Mouse (Mus musculus) forebrain, embryonic 14.5 days (tissue): ENCODE measurements around the gene Notch3. TPM values are rescaled to one million over a fixed set of nuclear protein-coding genes. Genes with fewer than 3 reads are reported as not detected.

Source experiments
- ATAC-seq: fragments of 200-750 bp; cut with Nextera tagmentation; 2 replicates; pipeline ENCODE4 v1.8.0; 2017; ENCODE audit warnings: mild to moderate bottlenecking, moderate library complexity
- DNase-seq: peaks from one replicate; pipeline ENCODE4 v3.0.0-alpha.2; 2015; ENCODE audit warnings: low spot score
- H3K27ac ChIP-seq: fragments of 300-500 bp; sonication (generic); 2 replicates; pipeline ENCODE4 v1.5.1; 2014; ENCODE audit warnings: low read depth, mild to moderate bottlenecking, control low read depth, low read length, moderate library complexity
- H3K27me3 ChIP-seq: fragments of 300-500 bp; sonication (generic); replicated peaks from 2 replicates; pipeline ENCODE4 v1.6.1; 2014; ENCODE audit warnings: low read length, control low read depth, mixed read lengths; ENCODE audit not compliant: control insufficient read depth, insufficient read depth
- H3K36me3 ChIP-seq: fragments of 300-500 bp; sonication (generic); 2 replicates; pipeline ENCODE4 v1.6.1; 2014; ENCODE audit warnings: low read length, control low read depth; ENCODE audit not compliant: control insufficient read depth, insufficient read depth
- H3K4me1 ChIP-seq: fragments of 300-500 bp; sonication (generic); 2 replicates; pipeline ENCODE4 v1.6.1; 2014; ENCODE audit warnings: antibody characterized with exemption, low read length, control low read depth; ENCODE audit not compliant: control insufficient read depth, insufficient read depth
- H3K4me2 ChIP-seq: fragments of 300-500 bp; sonication (generic); 2 replicates; pipeline ENCODE4 v1.6.1; 2014; ENCODE audit warnings: mild to moderate bottlenecking, control low read depth, low read length
- H3K4me3 ChIP-seq: fragments of 300-500 bp; sonication (generic); 2 replicates; pipeline ENCODE4 v1.5.1; 2014; ENCODE audit warnings: low read depth, low read length, control low read depth
- H3K9ac ChIP-seq: fragments of 300-500 bp; sonication (generic); 2 replicates; pipeline ENCODE4 v1.6.1; 2014; ENCODE audit warnings: mild to moderate bottlenecking, low read length, control low read depth, moderate library complexity
- H3K9me3 ChIP-seq: fragments of 300-500 bp; sonication (generic); replicated peaks from 2 replicates; pipeline ENCODE4 v1.6.1; 2016; ENCODE audit warnings: low read length, control low read depth, mixed read lengths; ENCODE audit not compliant: control insufficient read depth
- WGBS: fragments of 180-500 bp; shearing (Covaris S2); extraction: QIAGEN DNeasy Blood & Tissue Kit; methylation state at CpG from one replicate; pipeline ENCODE4 v1.1.7; 2014; 5-methylcytosine and 5-hydroxymethylcytosine counted together
- polyA plus RNA-seq: library from polyadenylated mRNA; unstranded; fragments of >200 nt; fragmentation: Nextera tagmentation; extraction: Ambion mirVana; gene quantifications from 2 replicates; pipeline ENCODE4 v1.2.1, GENCODE M21; 2014

Notch3 gene
- polyA plus RNA-seq, 1 experiment from 2014 or later, result 6.0 TPM

- H3K36me3 ChIP-seq, result 0 out of 2 replicates have a peak, but pooled peaks cover 5% of the 10 kb centered on the region
- peak; percentile 76 for DNase-seq
- no peaks in the 10 kb centered on the region for H3K9me3 ChIP-seq
- peaks cover 4% of the 10 kb centered on the region for H3K4me1 ChIP-seq
- H3K27me3 ChIP-seq, result no peaks in the 10 kb centered on the region
- 2% methylated on average over 57 of the region's 58 CpGs for WGBS
- H3K27ac ChIP-seq, result no peak overlapping the region
- H3K4me3 ChIP-seq, result peak overlapping the region; percentile 58
- peak overlapping the region; percentile 67 for H3K9ac ChIP-seq
- H3K4me2 ChIP-seq, result peak overlapping the region; percentile 88
- ATAC-seq, result peak; percentile 45
Measured at GRCm38 (mm10) chr17:32162112-32162850, 4.4 kb downstream of the Notch3 start.

GRCm38 (mm10) chr17:32160882-32161281 is 5.8 kb downstream of the Notch3 start:
- 80% methylated on average over 4 of the region's 4 CpGs for WGBS
- peaks cover 4% of the 10 kb centered on the region for H3K4me1 ChIP-seq
- H3K27ac ChIP-seq, result no peak overlapping the region
- peaks cover 12% of the 10 kb centered on the region; the same call in 1 of the 2 replicates for H3K36me3 ChIP-seq
- no peaks in the 10 kb centered on the region for H3K9me3 ChIP-seq
- no peak overlapping the region for H3K4me3 ChIP-seq
- no peak overlapping the region for H3K4me2 ChIP-seq
- ATAC-seq, result no peak
- no peak overlapping the region for H3K9ac ChIP-seq
- H3K27me3 ChIP-seq, result no peaks in the 10 kb centered on the region
- DNase-seq, result no peak

- no peaks in the 10 kb centered on the region; the same call in none of the 2 replicates for H3K4me1 ChIP-seq
- no peaks in the 10 kb centered on the region for H3K9me3 ChIP-seq
- H3K9ac ChIP-seq, result no peak overlapping the region
- ATAC-seq (no peak), DNase-seq (no peak)
- 89% methylated on average over 13 of the region's 13 CpGs for WGBS
- H3K4me3 ChIP-seq, result no peak overlapping the region
- no peak overlapping the region for H3K4me2 ChIP-seq
- no peak overlapping the region for H3K27ac ChIP-seq
- peaks cover 24% of the 10 kb centered on the region for H3K36me3 ChIP-seq
- no peaks in the 10 kb centered on the region for H3K27me3 ChIP-seq
Measured at GRCm38 (mm10) chr17:32158841-32159240, 7.8 kb downstream of the Notch3 start.

GRCm38 (mm10) chr17:32146718-32147117 is 19.9 kb downstream of the Notch3 start:
- no peaks in the 10 kb centered on the region for H3K4me1 ChIP-seq
- H3K4me2 ChIP-seq, result no peak overlapping the region
- WGBS, result 87% methylated on average over 8 of the region's 8 CpGs
- H3K9ac ChIP-seq, result no peak overlapping the region
- H3K36me3 ChIP-seq, result peaks cover 46% of the 10 kb centered on the region
- no peaks in the 10 kb centered on the region for H3K27me3 ChIP-seq
- no peak overlapping the region for H3K27ac ChIP-seq
- DNase-seq, result peak; percentile 33
- H3K9me3 ChIP-seq, result no peaks in the 10 kb centered on the region
- no peak overlapping the region for H3K4me3 ChIP-seq
- ATAC-seq, result peak; percentile 49; the same call in 1 of the 2 replicates

- H3K9ac ChIP-seq, result peak overlapping the region; percentile 45
- ATAC-seq, result peak; percentile 73
Measured at GRCm38 (mm10) chr17:32142907-32143854, 23.5 kb downstream of the Notch3 start.

GRCm38 (mm10) chr17:32142234-32142633 is 24.4 kb downstream of the Notch3 start:
- H3K4me3 ChIP-seq, result no peak overlapping the region
- H3K9ac ChIP-seq, result no peak overlapping the region
- DNase-seq (no peak), ATAC-seq (no peak)
- H3K9me3 ChIP-seq, result no peaks in the 10 kb centered on the region
- no peaks in the 10 kb centered on the region for H3K4me1 ChIP-seq
- no peak overlapping the region for H3K4me2 ChIP-seq
- peaks cover 53% of the 10 kb centered on the region for H3K36me3 ChIP-seq
- no peaks in the 10 kb centered on the region for H3K27me3 ChIP-seq
- 97% methylated on average over 1 of the region's 1 CpGs for WGBS
- H3K27ac ChIP-seq, result no peak overlapping the region

More at GRCm38 (mm10) chr17:32142907-32143854, 23.5 kb downstream of the Notch3 start:
- peaks cover 53% of the 10 kb centered on the region for H3K36me3 ChIP-seq
- DNase-seq, result peak; percentile 84
- no peak overlapping the region for H3K27ac ChIP-seq
- H3K27me3 ChIP-seq, result no peaks in the 10 kb centered on the region
- peak overlapping the region; percentile 47 for H3K4me2 ChIP-seq
- peak overlapping the region; percentile 16 for H3K4me3 ChIP-seq
- H3K9me3 ChIP-seq, result no peaks in the 10 kb centered on the region
- WGBS, result 26% methylated on average over 39 of the region's 39 CpGs
- no peaks in the 10 kb centered on the region for H3K4me1 ChIP-seq

GRCm38 (mm10) chr17:32133375-32133774 is 33.3 kb downstream of the Notch3 start:
- H3K9ac ChIP-seq, result no peak overlapping the region
- no peak overlapping the region for H3K27ac ChIP-seq
- H3K4me1 ChIP-seq, result no peaks in the 10 kb centered on the region
- no peak for ATAC-seq
- no peaks in the 10 kb centered on the region for H3K9me3 ChIP-seq
- DNase-seq, result no peak
- WGBS, result 95% methylated on average over 16 of the region's 16 CpGs
- no peaks in the 10 kb centered on the region for H3K27me3 ChIP-seq
- no peak overlapping the region for H3K4me2 ChIP-seq
- H3K4me3 ChIP-seq, result no peak overlapping the region
- H3K36me3 ChIP-seq, result peaks cover 53% of the 10 kb centered on the region

GRCm38 (mm10) chr17:32132087-32132486 is 34.6 kb downstream of the Notch3 start:
- no peak for ATAC-seq
- no peak overlapping the region for H3K9ac ChIP-seq
- 95% methylated on average over 11 of the region's 11 CpGs for WGBS
- no peak overlapping the region for H3K4me2 ChIP-seq
- H3K9me3 ChIP-seq, result no peaks in the 10 kb centered on the region
- no peak for DNase-seq
- no peaks in the 10 kb centered on the region for H3K4me1 ChIP-seq
- no peak overlapping the region for H3K27ac ChIP-seq
- H3K36me3 ChIP-seq, result peaks cover 48% of the 10 kb centered on the region
- H3K4me3 ChIP-seq, result no peak overlapping the region
- H3K27me3 ChIP-seq, result no peaks in the 10 kb centered on the region
